Mouse (Mus musculus): ENCODE data around the gene Cks2.

The Cks2 gene

DNA sequence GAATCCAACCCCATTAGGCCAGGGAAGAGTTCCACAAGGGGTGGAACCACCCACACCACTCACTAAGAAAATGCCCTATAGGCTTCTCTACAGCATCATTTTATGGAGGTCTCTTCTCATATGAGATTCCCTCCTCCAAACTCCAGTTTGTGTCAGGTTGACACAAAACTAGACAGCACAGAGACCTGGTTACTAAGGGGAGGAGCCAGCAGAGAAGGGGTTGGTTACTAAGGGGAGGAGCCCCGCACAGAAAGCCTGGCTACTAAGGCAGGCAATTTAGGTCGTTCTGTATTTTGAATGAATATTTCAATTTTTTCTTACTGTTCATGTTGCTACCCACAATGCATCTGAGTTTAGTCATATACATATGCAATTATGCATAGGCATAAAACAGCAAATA, 21.4 kb upstream of the Cks2 start:
- TF ChIP-seq GATA4 (IDR thresholded peaks at IDR 0.05; ENCODE audit: insufficient replicate concordance, low read length) = no peak

GRCm38 (mm10) chr13:51628273-51628848, 16.7 kb upstream of the Cks2 start:
- TF ChIP-seq GATA4 (IDR thresholded peaks at IDR 0.05; ENCODE audit: insufficient replicate concordance, low read length) = no peak

GRCm38 (mm10) chr13:51631354-51631992, 13.6 kb upstream of the Cks2 start:
- no peak for TF ChIP-seq GATA4 (IDR thresholded peaks at IDR 0.05; ENCODE audit: insufficient replicate concordance, low read length)

DNA sequence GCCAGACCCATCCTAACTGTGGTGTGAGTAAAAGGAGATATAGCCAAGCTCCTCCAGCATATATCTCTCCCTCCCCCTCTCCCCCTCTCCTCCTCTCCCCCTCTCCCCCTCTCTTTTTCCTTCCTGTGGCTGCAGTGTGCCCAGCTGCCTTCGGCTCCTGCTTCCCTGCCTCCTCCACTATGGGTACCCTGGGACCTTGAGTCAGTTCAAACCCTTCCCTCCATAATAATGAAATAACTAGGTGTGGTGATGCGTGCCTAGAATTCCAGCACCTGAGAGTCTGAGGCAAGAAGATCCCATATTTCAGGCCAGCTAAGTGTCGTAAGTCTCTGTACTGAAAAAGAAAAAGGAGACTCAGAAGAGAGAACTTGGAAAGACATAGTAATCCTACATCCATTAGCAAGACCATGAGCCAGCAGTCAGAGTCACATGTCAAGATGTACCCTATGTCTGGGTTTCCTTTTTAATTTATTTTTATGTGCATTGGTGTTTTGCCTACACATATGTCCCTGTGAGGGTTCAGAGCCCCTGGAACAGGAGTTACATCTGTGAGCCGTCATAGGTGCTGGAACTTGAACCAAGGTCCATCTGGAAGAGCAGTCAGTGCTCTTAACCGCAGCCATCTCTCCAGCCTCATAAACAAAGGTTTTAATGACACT, 12.3 kb upstream of the Cks2 start:
- TF ChIP-seq GATA4 (IDR thresholded peaks at IDR 0.05; ENCODE audit: insufficient replicate concordance, low read length) = no peak

DNA sequence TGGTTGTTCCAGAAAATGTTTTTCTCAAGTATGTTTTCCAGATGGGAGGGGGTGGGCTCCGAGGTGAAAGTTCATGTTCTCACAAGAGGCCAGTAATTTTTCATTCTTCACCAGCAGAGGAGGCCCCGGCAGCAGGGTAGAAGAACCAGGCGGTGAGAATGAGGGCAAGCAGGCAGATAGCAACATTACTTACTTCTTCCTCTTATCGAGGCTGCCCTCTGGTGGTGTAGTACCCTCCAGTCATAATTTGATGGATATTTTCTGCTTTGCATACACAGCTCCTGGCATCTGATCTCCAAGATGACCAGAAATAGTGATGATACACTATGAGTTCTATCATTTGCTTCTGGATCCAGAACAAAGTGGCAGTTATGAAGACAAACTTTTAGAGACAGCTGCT, 6.1 kb upstream of the Cks2 start:
- no peak for TF ChIP-seq GATA4 (IDR thresholded peaks at IDR 0.05; ENCODE audit: insufficient replicate concordance, low read length)

- no peak for TF ChIP-seq GATA4 (IDR thresholded peaks at IDR 0.05; ENCODE audit: insufficient replicate concordance, low read length)
These were observed 3.6 kb upstream of the Cks2 start for GRCm38 (mm10) chr13:51641424-51641823.

DNA sequence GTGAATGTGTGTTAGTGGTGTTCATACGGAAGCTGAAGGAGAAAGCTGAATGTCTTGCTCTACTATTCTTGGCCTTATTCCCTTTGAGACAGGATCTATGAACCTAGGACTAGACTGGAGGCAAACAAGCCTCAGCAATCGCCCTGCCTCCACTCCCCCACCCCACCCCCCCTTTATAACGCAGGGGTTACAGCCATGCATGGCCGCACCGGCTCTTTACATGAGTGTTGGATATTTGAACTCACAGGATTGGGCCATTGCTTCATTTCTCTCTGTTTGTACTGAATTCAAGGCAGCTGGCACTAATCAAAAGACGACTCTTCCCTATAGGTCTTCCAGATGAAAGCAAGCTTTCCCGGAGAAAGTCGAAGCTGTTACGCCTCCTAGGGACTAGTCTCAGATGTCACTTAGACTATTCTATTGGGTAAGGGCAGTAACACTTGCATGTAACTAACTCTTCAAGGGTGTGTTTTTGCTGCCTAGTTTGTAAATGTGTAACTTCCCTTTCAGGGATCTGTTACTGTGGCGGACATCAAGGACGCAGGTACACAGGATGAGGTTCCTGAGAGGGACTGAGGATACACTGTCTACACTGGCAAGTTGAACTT, 2.8 kb upstream of the Cks2 start:
- TF ChIP-seq GATA4 (IDR thresholded peaks at IDR 0.05; ENCODE audit: insufficient replicate concordance, low read length) = no peak

GRCm38 (mm10) chr13:51643924-51644828, 856 bp upstream of the Cks2 start:
- no peak for TF ChIP-seq GATA4 (IDR thresholded peaks at IDR 0.05; ENCODE audit: insufficient replicate concordance, low read length)

DNA sequence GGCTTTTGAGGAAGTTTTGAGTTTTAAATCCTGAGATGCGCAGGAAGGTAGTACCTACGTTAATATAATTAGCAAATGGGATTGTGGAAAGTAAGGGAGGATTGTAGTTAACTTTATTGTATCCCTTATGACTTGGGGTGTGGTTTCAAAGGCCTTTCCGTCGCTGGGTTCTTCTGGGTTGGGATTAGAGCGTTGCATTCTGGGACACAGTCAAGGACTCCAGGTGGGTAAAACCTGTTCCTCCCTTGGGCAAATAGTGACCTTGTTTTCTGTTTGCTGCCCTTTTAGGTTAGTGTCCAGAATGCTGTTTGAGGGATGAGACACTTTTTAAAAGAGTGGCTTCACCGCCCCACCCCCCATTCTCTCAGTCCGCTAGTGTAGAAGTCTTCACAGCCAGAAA, 840 bp downstream of the Cks2 start:
- no peak for TF ChIP-seq GATA4 (IDR thresholded peaks at IDR 0.05; ENCODE audit: insufficient replicate concordance, low read length)

DNA sequence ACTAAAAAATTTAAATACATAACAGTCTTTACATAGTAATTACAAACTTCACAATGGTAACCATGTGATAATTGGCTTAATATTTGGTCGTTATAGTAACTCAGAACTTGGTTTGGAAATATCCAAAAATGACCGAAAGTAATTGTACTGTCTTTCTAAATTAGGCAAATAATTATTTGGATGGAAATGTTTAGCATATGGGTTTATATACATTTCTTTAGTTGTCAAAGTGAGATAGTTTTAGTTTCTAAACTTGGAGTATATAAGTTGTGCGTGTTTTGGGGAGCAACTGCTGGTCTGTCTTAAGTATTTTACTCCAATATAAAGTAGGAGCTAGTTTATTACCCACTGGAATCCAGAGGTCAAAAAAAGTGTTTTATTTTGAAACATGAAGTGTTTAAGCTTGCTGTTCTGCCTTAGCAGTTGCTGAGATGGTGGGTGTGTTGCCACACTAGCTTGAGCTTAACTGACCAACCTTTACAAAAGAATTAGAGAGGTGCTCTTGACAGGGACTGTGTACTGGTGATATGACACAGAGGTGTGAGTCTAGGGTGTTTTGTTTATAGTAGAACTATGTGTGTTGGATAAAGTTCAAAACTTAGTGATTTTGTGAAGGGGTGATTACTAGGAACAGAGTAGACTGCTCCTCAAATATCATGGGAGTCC, 1.5 kb downstream of the Cks2 start:
- no peak for TF ChIP-seq GATA4 (IDR thresholded peaks at IDR 0.05; ENCODE audit: insufficient replicate concordance, low read length)

DNA sequence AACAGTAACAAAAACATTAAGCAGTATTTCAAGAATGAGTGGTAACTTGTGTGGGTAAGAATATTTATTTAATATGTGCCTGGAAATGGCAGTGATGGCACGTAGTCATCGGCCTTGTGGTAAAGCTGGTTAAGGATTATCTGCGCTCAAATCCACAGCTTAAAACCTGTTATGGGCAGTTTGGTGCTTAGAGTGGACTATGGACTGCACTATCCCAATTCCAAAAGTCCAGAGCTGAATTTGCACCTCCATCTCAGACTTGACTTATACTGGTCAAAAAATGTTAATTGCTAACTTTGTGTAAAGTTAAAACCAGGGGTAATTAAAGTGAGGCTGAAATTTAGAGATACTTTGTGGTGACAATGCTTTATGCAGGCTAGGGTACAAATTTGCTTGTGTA, 2.7 kb downstream of the Cks2 start:
- no peak for TF ChIP-seq GATA4 (IDR thresholded peaks at IDR 0.05; ENCODE audit: insufficient replicate concordance, low read length)

- TF ChIP-seq GATA4 (IDR thresholded peaks at IDR 0.05; ENCODE audit: insufficient replicate concordance, low read length) = no peak
These were observed 3.2 kb downstream of the Cks2 start for GRCm38 (mm10) chr13:51648237-51648636.

- no peak for TF ChIP-seq GATA4 (IDR thresholded peaks at IDR 0.05; ENCODE audit: insufficient replicate concordance, low read length)
These were observed 4.7 kb downstream of the Cks2 start for GRCm38 (mm10) chr13:51649740-51650139.

- TF ChIP-seq GATA4 (IDR thresholded peaks at IDR 0.05; ENCODE audit: insufficient replicate concordance, low read length) = peak; percentile 71; the same call in 1 of the 2 replicates
These were observed 6.5 kb downstream of the Cks2 start, which contains the start of gene Secisbp2 for GRCm38 (mm10) chr13:51651408-51652064. Secisbp2 (plus strand) TSS chr13:51651697.
